Mouse (Mus musculus): Measurements from ENCODE around the gene Nxn. TPM values are rescaled to one million over a fixed set of nuclear protein-coding genes. Genes with fewer than 3 reads are reported as not detected.

The Nxn gene
- polyA plus RNA-seq, 1 experiment from 2014 or later, result 2.6 TPM

- no peak overlapping the region for H3K9ac ChIP-seq (ENCODE audit: low read depth, low read length)
- ATAC-seq (ENCODE audit: low read depth), result no peak
- H3K27me3 ChIP-seq (ENCODE audit: control insufficient read depth, insufficient read depth, low read depth, low read length), result no peaks in the 10 kb centered on the region
- no peaks in the 10 kb centered on the region for H3K4me1 ChIP-seq (ENCODE audit: control insufficient read depth, low read depth, low read length)
- no peaks in the 10 kb centered on the region for H3K36me3 ChIP-seq (ENCODE audit: control insufficient read depth, insufficient read depth)
- 53% methylated on average over 4 of the region's 4 CpGs for WGBS (ENCODE audit: insufficient replicate concordance)
- H3K4me3 ChIP-seq (ENCODE audit: low read depth, low read length), result no peak overlapping the region
- no peak overlapping the region for H3K4me2 ChIP-seq (ENCODE audit: low read depth, low read length)
- H3K9me3 ChIP-seq (replicated peaks; ENCODE audit: control insufficient read depth, low read length), result no peaks in the 10 kb centered on the region
- no peak overlapping the region for H3K27ac ChIP-seq (ENCODE audit: low read length)
Observed at GRCm38 (mm10) chr11:76429046-76429445, 30.1 kb upstream of the Nxn start.

- no peaks in the 10 kb centered on the region for H3K9me3 ChIP-seq (replicated peaks; ENCODE audit: control insufficient read depth, low read length)
- H3K27me3 ChIP-seq (ENCODE audit: control insufficient read depth, insufficient read depth, low read depth, low read length), result no peaks in the 10 kb centered on the region
- 46% methylated on average over 3 of the region's 3 CpGs for WGBS (ENCODE audit: insufficient replicate concordance)
- H3K4me3 ChIP-seq (ENCODE audit: low read depth, low read length), result no peak overlapping the region
- no peaks in the 10 kb centered on the region for H3K36me3 ChIP-seq (ENCODE audit: control insufficient read depth, insufficient read depth)
- no peak overlapping the region for H3K4me2 ChIP-seq (ENCODE audit: low read depth, low read length)
- no peak for ATAC-seq (ENCODE audit: low read depth)
- H3K9ac ChIP-seq (ENCODE audit: low read depth, low read length), result no peak overlapping the region
- no peak overlapping the region for H3K27ac ChIP-seq (ENCODE audit: low read length)
- H3K4me1 ChIP-seq (ENCODE audit: control insufficient read depth, low read depth, low read length), result no peaks in the 10 kb centered on the region
Observed at GRCm38 (mm10) chr11:76427781-76428180, 28.8 kb upstream of the Nxn start.

- Histone ChIP-seq H3K4me2 (ENCODE audit: low read depth, low read length) (no peak overlapping the region), H3K9me3 (replicated peaks; ENCODE audit: control insufficient read depth, low read length) (no peaks in the 10 kb centered on the region), H3K36me3 (ENCODE audit: control insufficient read depth, insufficient read depth) (no peaks in the 10 kb centered on the region), H3K27ac (ENCODE audit: low read length) (no peak overlapping the region), H3K9ac (ENCODE audit: low read depth, low read length) (no peak overlapping the region), H3K4me3 (ENCODE audit: low read depth, low read length) (no peak overlapping the region), H3K4me1 (ENCODE audit: control insufficient read depth, low read depth, low read length) (no peaks in the 10 kb centered on the region), H3K27me3 (ENCODE audit: control insufficient read depth, insufficient read depth, low read depth, low read length) (no peaks in the 10 kb centered on the region)
- no peak for ATAC-seq (ENCODE audit: low read depth)
- 63% methylated on average over 6 of the region's 6 CpGs for WGBS (ENCODE audit: insufficient replicate concordance)
Observed at GRCm38 (mm10) chr11:76425749-76426148, 26.8 kb upstream of the Nxn start.

- Histone ChIP-seq H3K36me3 (ENCODE audit: control insufficient read depth, insufficient read depth) (no peaks in the 10 kb centered on the region), H3K4me1 (ENCODE audit: control insufficient read depth, low read depth, low read length) (no peaks in the 10 kb centered on the region), H3K27me3 (ENCODE audit: control insufficient read depth, insufficient read depth, low read depth, low read length) (no peaks in the 10 kb centered on the region), H3K4me3 (ENCODE audit: low read depth, low read length) (no peak overlapping the region), H3K27ac (ENCODE audit: low read length) (no peak overlapping the region), H3K9me3 (replicated peaks; ENCODE audit: control insufficient read depth, low read length) (no peaks in the 10 kb centered on the region), H3K9ac (ENCODE audit: low read depth, low read length) (no peak overlapping the region), H3K4me2 (ENCODE audit: low read depth, low read length) (no peak overlapping the region)
- no peak for ATAC-seq (ENCODE audit: low read depth)
- 58% methylated on average over 4 of the region's 4 CpGs for WGBS (ENCODE audit: insufficient replicate concordance)
Observed at GRCm38 (mm10) chr11:76420896-76421295, 22.0 kb upstream of the Nxn start.

- Histone ChIP-seq H3K9ac (ENCODE audit: low read depth, low read length) (no peak overlapping the region), H3K4me2 (ENCODE audit: low read depth, low read length) (no peak overlapping the region), H3K36me3 (ENCODE audit: control insufficient read depth, insufficient read depth) (peaks cover 4% of the 10 kb centered on the region; the same call in 1 of the 2 replicates), H3K27me3 (ENCODE audit: control insufficient read depth, insufficient read depth, low read depth, low read length) (no peaks in the 10 kb centered on the region), H3K27ac (ENCODE audit: low read length) (no peak overlapping the region), H3K9me3 (replicated peaks; ENCODE audit: control insufficient read depth, low read length) (no peaks in the 10 kb centered on the region), H3K4me3 (ENCODE audit: low read depth, low read length) (no peak overlapping the region), H3K4me1 (ENCODE audit: control insufficient read depth, low read depth, low read length) (no peaks in the 10 kb centered on the region)
- WGBS (ENCODE audit: insufficient replicate concordance), result 52% methylated on average over 4 of the region's 4 CpGs
- no peak for ATAC-seq (ENCODE audit: low read depth)
Observed at GRCm38 (mm10) chr11:76419179-76419578, 20.2 kb upstream of the Nxn start.

GRCm38 (mm10) chr11:76418423-76418822 lies 19.5 kb upstream of the Nxn start:
- H3K4me1 ChIP-seq (ENCODE audit: control insufficient read depth, low read depth, low read length), result no peaks in the 10 kb centered on the region
- no peak overlapping the region for H3K9ac ChIP-seq (ENCODE audit: low read depth, low read length)
- H3K36me3 ChIP-seq (ENCODE audit: control insufficient read depth, insufficient read depth), result peaks cover 4% of the 10 kb centered on the region
- no peak overlapping the region for H3K27ac ChIP-seq (ENCODE audit: low read length)
- no peak for ATAC-seq (ENCODE audit: low read depth)
- no peaks in the 10 kb centered on the region for H3K9me3 ChIP-seq (replicated peaks; ENCODE audit: control insufficient read depth, low read length)
- WGBS (ENCODE audit: insufficient replicate concordance), result 81% methylated on average over 8 of the region's 8 CpGs
- H3K27me3 ChIP-seq (ENCODE audit: control insufficient read depth, insufficient read depth, low read depth, low read length), result no peaks in the 10 kb centered on the region
- H3K4me2 ChIP-seq (ENCODE audit: low read depth, low read length), result no peak overlapping the region
- no peak overlapping the region for H3K4me3 ChIP-seq (ENCODE audit: low read depth, low read length)

- H3K4me1 ChIP-seq (ENCODE audit: control insufficient read depth, low read depth, low read length), result no peaks in the 10 kb centered on the region
- 51% methylated on average over 2 of the region's 2 CpGs for WGBS (ENCODE audit: insufficient replicate concordance)
- H3K9me3 ChIP-seq (replicated peaks; ENCODE audit: control insufficient read depth, low read length), result no peaks in the 10 kb centered on the region
- no peak for ATAC-seq (ENCODE audit: low read depth)
- H3K27ac ChIP-seq (ENCODE audit: low read length), result no peak overlapping the region
- peaks cover 4% of the 10 kb centered on the region for H3K36me3 ChIP-seq (ENCODE audit: control insufficient read depth, insufficient read depth)
- H3K4me3 ChIP-seq (ENCODE audit: low read depth, low read length), result no peak overlapping the region
- no peaks in the 10 kb centered on the region for H3K27me3 ChIP-seq (ENCODE audit: control insufficient read depth, insufficient read depth, low read depth, low read length)
- H3K9ac ChIP-seq (ENCODE audit: low read depth, low read length), result no peak overlapping the region
- no peak overlapping the region for H3K4me2 ChIP-seq (ENCODE audit: low read depth, low read length)
Observed at GRCm38 (mm10) chr11:76415985-76416384, 17.0 kb upstream of the Nxn start.

GRCm38 (mm10) chr11:76415001-76415400 lies 16.1 kb upstream of the Nxn start:
- H3K4me3 ChIP-seq (ENCODE audit: low read depth, low read length), result no peak overlapping the region
- WGBS (ENCODE audit: insufficient replicate concordance), result 82% methylated on average over 4 of the region's 4 CpGs
- H3K27me3 ChIP-seq (ENCODE audit: control insufficient read depth, insufficient read depth, low read depth, low read length), result no peaks in the 10 kb centered on the region
- H3K9me3 ChIP-seq (replicated peaks; ENCODE audit: control insufficient read depth, low read length), result no peaks in the 10 kb centered on the region
- H3K27ac ChIP-seq (ENCODE audit: low read length), result no peak overlapping the region
- peaks cover 4% of the 10 kb centered on the region for H3K36me3 ChIP-seq (ENCODE audit: control insufficient read depth, insufficient read depth)
- H3K4me1 ChIP-seq (ENCODE audit: control insufficient read depth, low read depth, low read length), result no peaks in the 10 kb centered on the region
- no peak overlapping the region for H3K9ac ChIP-seq (ENCODE audit: low read depth, low read length)
- no peak for ATAC-seq (ENCODE audit: low read depth)
- H3K4me2 ChIP-seq (ENCODE audit: low read depth, low read length), result no peak overlapping the region

- WGBS (ENCODE audit: insufficient replicate concordance), result 39% methylated on average over 4 of the region's 4 CpGs
Observed at GRCm38 (mm10) chr11:76413202-76413601, 14.3 kb upstream of the Nxn start.

More at GRCm38 (mm10) chr11:76413202-76413601, 14.3 kb upstream of the Nxn start:
- Histone ChIP-seq H3K4me2 (ENCODE audit: low read depth, low read length) (no peak overlapping the region), H3K4me1 (ENCODE audit: control insufficient read depth, low read depth, low read length) (no peaks in the 10 kb centered on the region; the same call in none of the 2 replicates), H3K9me3 (replicated peaks; ENCODE audit: control insufficient read depth, low read length) (no peaks in the 10 kb centered on the region), H3K27me3 (ENCODE audit: control insufficient read depth, insufficient read depth, low read depth, low read length) (no peaks in the 10 kb centered on the region), H3K36me3 (ENCODE audit: control insufficient read depth, insufficient read depth) (peaks cover 4% of the 10 kb centered on the region), H3K4me3 (ENCODE audit: low read depth, low read length) (no peak overlapping the region), H3K27ac (ENCODE audit: low read length) (no peak overlapping the region), H3K9ac (ENCODE audit: low read depth, low read length) (no peak overlapping the region)
- ATAC-seq (ENCODE audit: low read depth), result no peak
